Mouse (Mus musculus) heart, adult 11 months (tissue): ENCODE measurements around the gene Sbf2.
A peak's percentile ranks its signal among the peaks of the same experiment; 100 is the strongest.
"Not testable (repeated sequence)": the region's sequence is repeated elsewhere in the genome, so short reads cannot be mapped to it uniquely, and the experiment has no call there.

Experiments used
- DNase-seq: peaks from one replicate; pipeline ENCODE4 v3.0.0; 2022

Gene Sbf2

DNA sequence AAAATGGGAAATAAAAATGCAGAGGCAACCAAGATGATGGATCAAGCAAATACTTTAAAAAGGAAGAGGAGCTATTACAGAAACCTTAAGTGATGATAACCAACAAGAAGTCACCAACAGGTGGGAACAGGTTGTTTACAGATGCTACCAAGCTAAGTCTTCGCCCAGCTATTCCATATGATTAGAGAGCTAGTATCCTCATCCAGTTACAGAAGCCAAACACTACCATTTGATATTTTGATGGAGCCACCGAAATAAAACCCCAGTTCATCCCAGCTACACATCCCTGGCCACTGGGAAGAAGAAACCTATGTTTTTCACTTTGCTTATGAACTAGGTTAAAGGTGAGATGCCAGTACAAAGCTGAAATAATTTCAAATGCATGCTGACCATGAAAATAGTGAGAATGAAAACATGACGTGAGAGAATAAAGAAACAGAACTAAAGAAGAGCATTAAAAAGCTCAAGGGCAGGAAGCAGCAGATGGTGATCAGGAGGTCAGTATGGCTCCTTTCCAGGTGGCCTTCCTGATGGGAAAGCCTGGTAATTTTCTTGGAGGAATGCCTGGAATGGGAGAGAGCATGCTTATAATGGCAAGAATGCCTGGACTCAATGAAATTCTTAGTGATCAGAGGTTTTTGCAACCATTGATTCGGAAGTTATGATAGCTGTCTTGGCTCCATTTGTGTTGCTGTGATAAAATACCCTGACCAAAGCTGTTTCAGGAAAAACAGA, 48.7 kb downstream of the Sbf2 start:
- peak; percentile 93 for DNase-seq

DNA sequence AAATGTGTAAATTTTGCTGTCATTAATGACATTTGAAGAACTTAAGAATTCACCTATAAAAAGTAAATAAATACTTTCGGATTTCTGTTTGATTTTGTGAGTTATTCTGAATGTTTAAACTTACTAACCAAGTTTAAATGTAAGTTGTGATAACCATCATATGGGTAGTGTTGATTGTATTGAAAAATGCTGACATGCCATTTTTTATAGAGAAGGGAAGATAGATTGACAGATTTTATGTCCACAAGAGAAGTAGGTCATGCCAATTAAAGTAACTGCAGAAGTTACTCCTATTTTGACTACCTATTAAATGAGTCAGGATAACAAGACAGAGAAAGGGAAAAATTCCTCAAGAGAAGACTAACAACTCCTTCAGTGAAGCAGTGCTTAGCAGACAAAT, 53.1 kb downstream of the Sbf2 start:
- DNase-seq, result no peak

DNA sequence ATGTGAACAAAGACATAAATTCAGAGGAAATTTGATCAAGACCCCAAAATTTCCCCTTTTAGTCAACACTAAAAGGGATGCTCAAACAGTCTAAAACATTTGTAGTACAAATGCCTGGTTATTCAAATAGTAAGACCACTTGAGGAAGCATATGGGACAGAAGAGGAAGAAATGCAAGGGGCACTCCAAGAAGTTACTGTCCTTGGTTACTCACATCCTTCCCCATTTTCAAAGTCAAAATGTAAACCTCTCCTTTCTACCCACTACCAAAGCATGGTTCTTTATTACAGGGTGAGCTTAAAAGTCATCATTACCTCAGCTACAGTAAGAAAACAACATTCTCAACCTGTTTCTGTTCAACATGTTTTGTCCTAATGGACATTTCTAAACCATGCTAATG, 57.7 kb downstream of the Sbf2 start:
- DNase-seq, result no peak

GRCm38 (mm10) chr7:110556221-110556620, 58.5 kb downstream of the Sbf2 start:
- DNase-seq, result no peak

DNA sequence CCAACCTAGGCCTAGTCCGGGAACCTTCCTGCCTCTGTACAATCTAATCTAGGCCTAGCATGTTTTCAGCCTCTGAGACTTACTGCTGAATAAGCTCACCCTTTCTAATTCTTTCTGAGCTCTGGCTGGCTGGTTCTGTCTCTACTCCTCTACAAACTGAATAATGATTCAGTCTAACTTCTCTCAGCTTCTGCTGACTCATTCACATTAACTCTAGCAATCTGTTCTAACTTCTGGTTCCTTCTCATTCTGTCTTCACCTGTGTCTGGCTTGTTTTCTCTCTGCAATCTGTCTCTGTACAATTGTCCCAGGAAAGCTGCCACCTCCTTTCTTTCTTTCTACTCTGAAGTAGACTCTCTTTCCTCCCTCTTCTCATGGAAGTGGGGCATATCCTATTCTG, 59.5 kb downstream of the Sbf2 start:
- no peak for DNase-seq

DNA sequence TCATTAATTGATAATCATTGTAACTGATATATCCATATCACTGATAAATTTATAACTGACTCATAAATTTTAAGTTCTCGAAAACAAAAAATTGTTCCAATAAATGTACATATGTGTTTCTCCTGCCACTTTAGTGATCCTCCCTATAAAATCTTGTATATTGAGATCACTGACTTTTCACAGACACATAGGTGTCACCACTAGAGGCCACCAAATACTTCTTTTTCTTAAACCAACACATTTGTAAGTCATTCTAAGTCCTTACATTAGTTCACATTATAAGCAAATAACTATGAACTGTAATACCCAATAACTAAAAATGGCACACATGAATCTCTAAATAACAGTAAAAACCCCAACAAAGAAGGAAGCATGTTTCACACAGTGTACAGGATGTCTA, 66.5 kb downstream of the Sbf2 start:
- DNase-seq, result no peak

GRCm38 (mm10) chr7:110543341-110543740, 71.4 kb downstream of the Sbf2 start:
- peak; percentile 87 for DNase-seq

- DNase-seq, result no peak
These were observed 75.5 kb downstream of the Sbf2 start for GRCm38 (mm10) chr7:110539266-110539665.

GRCm38 (mm10) chr7:110530295-110530694, 84.4 kb downstream of the Sbf2 start:
- DNase-seq, result not testable (repeated sequence)

DNA sequence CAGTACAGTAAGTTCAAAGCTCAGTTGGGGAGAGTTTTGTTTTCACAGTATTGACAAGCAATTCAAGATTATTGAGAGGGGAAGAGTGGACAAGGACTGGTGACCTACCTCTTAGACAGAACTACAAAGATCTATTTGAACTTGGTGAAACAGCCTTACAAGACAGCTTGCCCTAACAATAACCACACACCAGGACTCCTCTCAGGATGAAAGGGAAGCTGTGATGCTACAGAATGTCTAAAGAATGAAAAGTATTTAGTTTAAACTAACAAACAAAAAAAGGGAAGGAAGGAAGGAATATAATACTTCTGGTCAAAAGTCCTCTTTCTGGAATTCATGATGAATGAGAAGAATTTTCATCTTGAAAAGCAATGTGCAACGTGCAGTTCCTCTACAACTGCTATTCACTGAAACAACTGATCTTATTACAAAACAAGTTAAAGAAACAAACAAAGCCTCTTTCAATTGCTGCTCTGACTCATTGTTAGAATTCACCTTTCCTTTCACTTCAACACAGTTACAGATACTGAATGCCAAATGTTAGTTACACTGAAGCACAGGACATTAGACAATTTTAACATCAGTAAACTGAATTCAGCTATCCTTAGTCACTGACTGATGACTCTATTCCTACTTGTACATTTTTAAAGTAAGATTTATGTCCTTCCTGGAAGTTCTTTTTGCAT, 89.5 kb downstream of the Sbf2 start:
- no peak for DNase-seq

- no peak for DNase-seq
These were observed 98.2 kb downstream of the Sbf2 start for GRCm38 (mm10) chr7:110516241-110517220.

DNA sequence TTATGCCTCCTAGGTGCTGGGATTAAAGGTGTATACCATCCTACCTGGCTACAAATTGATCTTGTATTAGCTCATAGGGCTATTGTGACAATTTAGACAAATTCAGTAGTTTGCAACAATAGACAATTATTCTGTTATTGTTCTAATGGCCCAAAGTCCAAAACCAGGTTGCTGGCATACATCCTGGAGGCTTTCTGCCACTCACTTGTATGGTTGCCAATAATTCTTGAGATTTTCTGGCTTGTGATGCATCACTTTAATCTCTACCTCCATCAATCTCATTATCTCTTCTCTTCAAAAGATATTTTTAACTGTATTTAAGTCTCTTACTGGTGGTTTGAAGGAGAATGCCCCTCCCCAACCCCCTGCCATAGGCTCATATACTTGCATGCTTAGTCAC, 100.6 kb downstream of the Sbf2 start:
- no peak for DNase-seq

- DNase-seq, result no peak
These were observed 116.1 kb downstream of the Sbf2 start for GRCm38 (mm10) chr7:110498653-110499052.

DNA sequence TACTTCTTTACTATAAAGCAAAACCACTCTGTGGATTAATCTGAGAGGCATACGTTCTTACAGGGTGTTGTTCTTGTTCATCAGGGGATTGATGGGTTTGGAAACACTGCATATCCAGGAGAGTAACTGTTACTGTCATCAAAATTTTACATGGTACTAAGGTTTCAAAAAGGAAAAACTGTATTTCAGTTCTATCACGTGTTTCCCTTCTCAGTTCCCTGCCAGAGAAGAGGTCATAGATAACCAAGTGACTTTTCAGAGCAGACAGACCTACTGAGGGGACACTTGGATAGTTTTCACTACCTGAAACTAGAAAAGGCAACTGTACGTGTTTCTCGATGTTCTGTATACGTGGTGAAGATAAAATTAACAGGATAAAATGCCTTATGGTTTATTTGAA, 123.7 kb downstream of the Sbf2 start:
- no peak for DNase-seq

- DNase-seq, result no peak
These were observed 129.7 kb downstream of the Sbf2 start for GRCm38 (mm10) chr7:110485051-110485450.

- DNase-seq, result no peak
These were observed 143.7 kb downstream of the Sbf2 start for GRCm38 (mm10) chr7:110470987-110471386.

DNA sequence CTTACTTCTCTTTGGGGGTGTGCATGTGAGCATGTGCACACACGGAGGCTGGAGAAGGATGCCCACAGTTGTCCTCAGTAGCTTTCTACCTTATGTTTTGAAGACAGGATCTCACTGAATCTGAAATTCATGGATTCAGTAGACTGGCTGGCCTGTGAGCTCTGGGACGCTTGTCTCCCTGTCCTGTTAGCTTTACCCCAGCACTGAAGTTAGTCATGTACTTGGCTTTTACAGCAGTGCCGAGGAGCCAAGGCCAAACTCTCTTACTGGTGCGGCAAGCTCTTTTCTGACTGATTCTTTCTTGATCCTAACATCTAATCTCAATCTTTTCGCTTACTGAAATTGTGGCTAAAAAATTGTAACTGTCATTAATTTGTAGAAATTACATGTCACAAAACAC, 151.3 kb downstream of the Sbf2 start:
- peak; percentile 84 for DNase-seq

GRCm38 (mm10) chr7:110432301-110432700, 182.4 kb downstream of the Sbf2 start:
- DNase-seq, result no peak

DNA sequence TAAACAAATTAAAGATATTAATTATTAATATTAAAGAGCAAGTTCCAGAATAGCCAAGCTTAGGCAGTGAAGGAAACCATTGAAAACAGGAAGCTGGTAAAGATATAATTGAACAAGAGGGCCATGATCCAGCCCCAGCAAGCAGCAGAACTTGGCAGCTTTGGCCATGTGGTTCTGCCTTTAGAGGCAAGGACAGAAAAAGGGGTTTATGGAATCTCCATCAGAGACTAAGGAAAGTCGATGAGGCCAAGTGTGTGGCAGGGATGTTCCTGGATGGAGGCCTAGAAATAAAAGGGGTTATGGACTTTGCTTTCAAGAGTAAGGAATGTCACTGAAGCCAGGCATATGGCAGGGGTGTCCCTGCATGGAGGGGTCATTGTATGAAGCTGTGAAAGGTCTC, 198.4 kb downstream of the Sbf2 start:
- peak; percentile 91 for DNase-seq

DNA sequence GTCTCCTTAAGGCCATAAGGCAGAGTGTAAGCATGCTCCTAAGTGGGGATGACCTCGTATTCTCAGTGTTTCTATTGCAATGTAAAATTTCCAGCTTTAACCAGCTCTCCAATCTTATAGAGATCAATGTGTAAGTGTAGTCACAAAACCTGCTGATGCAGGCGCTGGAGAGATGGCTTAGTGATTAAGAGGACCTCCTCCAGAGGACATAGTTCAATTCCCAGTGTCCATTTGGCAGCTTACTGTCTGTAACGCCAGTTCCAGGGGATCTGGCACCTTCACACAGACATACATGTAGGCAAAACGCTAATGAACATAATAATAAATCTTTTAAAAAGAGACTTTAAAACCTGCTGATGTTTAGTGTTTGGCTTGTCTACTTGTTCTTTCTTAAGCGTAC, 200.4 kb downstream of the Sbf2 start:
- no peak for DNase-seq

DNA sequence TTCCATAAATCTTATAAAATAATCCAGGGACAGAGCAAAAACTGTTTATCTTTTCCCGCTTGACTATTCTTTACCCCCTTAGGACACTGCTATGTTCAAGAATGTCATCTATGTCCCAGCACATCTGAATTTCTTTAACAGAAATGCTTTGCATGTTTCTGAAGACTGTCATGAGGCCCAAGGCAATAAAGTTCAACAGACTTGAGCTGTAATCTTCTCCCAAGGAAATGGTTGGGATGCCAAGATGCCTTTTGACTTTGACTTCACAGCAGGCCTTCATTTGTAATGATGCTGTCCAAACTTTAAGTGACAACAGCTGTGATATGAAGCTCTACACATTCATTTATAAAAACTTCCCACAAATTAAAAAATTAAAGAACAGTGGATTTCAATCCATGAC, 212.6 kb downstream of the Sbf2 start:
- DNase-seq, result no peak

GRCm38 (mm10) chr7:110392576-110392975, 222.1 kb downstream of the Sbf2 start:
- peak; percentile 95 for DNase-seq

GRCm38 (mm10) chr7:110391632-110392031, 223.1 kb downstream of the Sbf2 start:
- DNase-seq, result no peak
